Mouse (Mus musculus) cortical plate, adult 2 months (tissue): ENCODE data around the gene Taz.

Experiments
- CTCF ChIP-seq: fragments of 200-500 bp; IDR thresholded peaks from 2 replicates; pipeline ENCODE4 v1.5.1; 2011; ENCODE audit warnings: mild to moderate bottlenecking, control low read depth, low read length; ENCODE audit not compliant: insufficient read depth; ENCODE audit errors: extremely low read depth
- POLR2A ChIP-seq: fragments of 200-500 bp; IDR thresholded peaks from 2 replicates; pipeline ENCODE4 v1.6.1; 2011; ENCODE audit warnings: mild to moderate bottlenecking, low read length, control low read depth; ENCODE audit not compliant: insufficient read depth; ENCODE audit errors: extremely low read depth

GRCm38 (mm10) chrX:74245107-74245506, 36.6 kb upstream of the Taz start:
- TF ChIP-seq CTCF, result no peak
- TF ChIP-seq POLR2A, result no peak
